Mouse (Mus musculus): ENCODE results near the gene Egfl7.

The Egfl7 gene

DNA sequence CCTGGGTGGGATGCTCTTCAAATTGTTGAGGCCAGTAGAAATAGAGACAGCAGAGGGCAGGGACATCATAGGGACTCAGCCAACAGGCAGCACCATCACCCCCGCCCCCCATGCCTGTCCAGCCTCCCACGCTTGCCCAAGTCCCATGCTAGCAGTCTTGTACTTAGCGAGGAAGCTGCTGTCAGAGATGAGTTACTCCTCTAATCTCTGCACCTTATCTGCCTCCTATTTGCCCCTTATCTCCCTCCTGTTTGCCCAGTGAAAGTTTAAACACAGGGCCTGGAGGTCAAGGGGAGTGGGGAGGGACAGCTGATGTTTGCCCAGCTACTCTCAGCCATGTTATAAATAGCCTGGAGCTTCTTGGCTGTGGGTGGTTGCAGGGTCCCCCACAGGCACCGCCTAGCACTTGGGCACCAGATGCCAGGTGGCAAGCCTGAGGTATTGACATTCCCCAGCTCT is 23.2 kb upstream of the Egfl7 start:
- in situ Hi-C loops (cut with MboI; ENCODE audit: low pct_unique_long_range_greater_than_20kb in 1 of 2, low sequenced_read_pairs in 2 of 2, unreplicated experiment in 1 of 2) = loop anchor here (25.0 kb wide), 2 partner anchors 244 to 394 kb away; partner anchors contain the start of gene Gpsm1 (in 1 of the 2)

DNA sequence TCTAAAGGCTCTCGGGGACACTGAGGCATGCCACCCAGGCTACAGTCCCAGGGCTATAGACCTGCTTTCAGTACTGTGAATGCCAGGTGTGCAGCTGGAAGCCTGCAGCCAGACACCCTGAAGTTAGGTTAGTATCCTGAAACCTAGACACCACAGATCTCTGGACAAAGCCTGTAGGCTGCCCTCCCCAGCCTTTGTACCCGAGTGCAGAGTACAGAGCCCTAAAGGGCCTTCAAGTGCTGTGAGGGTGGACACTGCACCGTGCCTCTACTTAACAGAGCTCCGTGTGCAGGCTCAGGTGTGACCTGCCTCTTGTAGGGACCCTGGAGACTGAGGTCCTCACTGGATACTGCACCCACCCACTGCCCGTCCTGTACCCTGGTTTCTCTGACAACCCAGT is 19.3 kb upstream of the Egfl7 start:
- in situ Hi-C loops (cut with MboI; ENCODE audit: low pct_unique_long_range_greater_than_20kb in 1 of 2, low sequenced_read_pairs in 2 of 2, unreplicated experiment in 1 of 2) = loop anchor here (5.0 to 25.0 kb wide), 5 partner anchors 108 to 398 kb away; partner anchors contain the start of genes Gpsm1 (in 2 of the 2) and Sec16a (in 1 of the 2)

DNA sequence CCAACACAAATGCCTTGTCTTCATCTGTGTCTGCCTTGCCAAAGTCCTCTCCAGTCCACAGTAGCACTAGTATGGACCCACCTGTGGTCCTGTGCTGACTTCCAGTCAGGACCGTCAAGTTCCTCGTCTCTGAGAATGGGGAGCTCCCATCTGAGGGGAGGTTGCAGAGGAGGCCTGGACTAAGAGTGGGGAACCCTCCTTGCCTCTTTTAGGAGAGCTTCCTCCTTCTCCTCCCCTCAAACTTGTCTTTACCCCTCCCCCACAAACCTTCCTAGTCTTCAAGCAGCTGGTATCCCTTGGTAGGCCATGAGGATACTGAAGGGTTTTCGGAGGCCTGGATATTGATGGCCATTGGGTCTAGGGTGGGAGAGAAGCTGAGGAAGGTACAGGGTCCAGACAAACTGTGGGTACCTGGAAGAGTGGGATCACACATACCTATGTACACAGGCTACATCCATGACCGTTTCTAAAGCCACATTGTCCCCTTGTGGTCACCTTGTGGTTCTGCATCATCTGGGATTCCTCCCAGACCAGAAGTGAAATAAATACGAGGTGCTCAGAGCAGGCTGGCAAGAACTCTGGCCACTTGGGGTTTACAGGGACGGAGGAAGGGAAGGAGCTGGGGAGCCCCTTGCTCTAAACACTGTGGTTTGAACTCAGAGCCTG is 18.3 kb upstream of the Egfl7 start:
- in situ Hi-C loops (cut with MboI; ENCODE audit: low pct_unique_long_range_greater_than_20kb in 1 of 2, low sequenced_read_pairs in 2 of 2, unreplicated experiment in 1 of 2) = loop anchor here (5.0 to 25.0 kb wide), 5 partner anchors 109 to 399 kb away; partner anchors contain the start of genes Gpsm1 (in 2 of the 2) and Sec16a (in 1 of the 2)

DNA sequence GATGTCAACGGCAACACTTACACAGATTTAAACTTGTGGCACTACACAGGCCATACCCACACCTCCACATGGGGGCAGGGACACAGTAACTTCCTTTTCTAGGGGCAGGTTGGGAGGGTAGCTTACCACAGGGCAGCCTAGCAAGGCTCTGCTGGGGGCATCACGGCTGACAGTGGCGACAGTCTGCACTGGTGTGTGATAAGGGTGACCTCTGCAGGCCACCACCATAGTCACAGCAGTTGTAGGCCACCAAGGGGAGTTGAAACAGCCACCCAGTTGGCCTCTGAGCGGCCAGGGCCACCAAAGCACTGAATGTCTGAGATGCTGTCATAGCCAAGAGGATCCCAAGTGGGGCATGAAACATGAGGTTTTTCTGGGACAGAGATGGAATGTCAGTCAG is 13.6 kb upstream of the Egfl7 start:
- in situ Hi-C loops (cut with MboI; ENCODE audit: low pct_unique_long_range_greater_than_20kb in 1 of 2, low sequenced_read_pairs in 2 of 2, unreplicated experiment in 1 of 2) = loop anchor here (25.0 kb wide), 2 partner anchors 254 to 404 kb away; partner anchors contain the start of gene Gpsm1 (in 1 of the 2)

DNA sequence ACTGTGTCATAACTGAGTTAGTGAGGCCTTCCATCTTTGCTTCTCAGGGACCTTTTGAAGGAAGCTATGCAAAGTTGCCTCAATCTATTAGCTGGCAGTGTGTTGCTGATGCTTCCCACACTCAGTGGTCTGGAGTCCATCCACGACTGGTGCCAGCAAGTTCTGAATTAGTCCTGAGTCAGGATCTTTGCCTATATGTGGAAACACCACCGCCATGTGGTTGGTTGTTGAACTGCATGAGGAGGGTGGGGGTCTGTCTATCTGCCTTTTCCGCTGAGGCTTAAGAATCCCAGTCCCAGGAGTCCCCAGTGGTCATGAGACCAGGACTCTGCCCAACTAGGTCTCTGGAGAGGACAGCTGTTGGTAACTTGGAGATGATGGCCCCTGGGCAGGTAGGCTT is 9.8 kb upstream of the Egfl7 start:
- in situ Hi-C loops (cut with MboI; ENCODE audit: low pct_unique_long_range_greater_than_20kb in 1 of 2, low sequenced_read_pairs in 2 of 2, unreplicated experiment in 1 of 2) = loop anchor here (25.0 kb wide), 2 partner anchors 258 to 408 kb away; partner anchors contain the start of gene Gpsm1 (in 1 of the 2)

DNA sequence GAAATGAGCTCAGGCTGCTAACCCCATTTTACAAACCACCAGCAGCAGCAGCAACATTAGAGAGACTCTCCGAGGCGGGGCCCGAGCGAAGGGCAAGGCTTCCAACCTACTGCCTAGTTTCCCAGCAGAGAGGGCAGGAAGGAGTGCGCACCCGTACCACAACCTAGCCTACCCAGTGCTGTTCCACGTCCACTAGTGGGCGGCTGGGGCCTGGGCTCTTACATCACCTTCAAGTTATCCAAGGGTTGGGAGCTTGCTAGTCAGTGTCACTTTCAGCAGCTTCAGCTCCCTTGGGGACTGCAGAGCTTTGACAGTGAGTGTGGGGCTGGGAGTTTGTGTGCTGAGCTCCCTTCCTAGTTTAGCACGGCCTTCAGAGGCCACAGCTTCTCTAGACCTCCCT is 8.4 kb upstream of the Egfl7 start:
- in situ Hi-C loops (cut with MboI; ENCODE audit: low pct_unique_long_range_greater_than_20kb in 1 of 2, low sequenced_read_pairs in 2 of 2, unreplicated experiment in 1 of 2) = loop anchor here (25.0 kb wide), 2 partner anchors 259 to 409 kb away; partner anchors contain the start of gene Gpsm1 (in 1 of the 2)

DNA sequence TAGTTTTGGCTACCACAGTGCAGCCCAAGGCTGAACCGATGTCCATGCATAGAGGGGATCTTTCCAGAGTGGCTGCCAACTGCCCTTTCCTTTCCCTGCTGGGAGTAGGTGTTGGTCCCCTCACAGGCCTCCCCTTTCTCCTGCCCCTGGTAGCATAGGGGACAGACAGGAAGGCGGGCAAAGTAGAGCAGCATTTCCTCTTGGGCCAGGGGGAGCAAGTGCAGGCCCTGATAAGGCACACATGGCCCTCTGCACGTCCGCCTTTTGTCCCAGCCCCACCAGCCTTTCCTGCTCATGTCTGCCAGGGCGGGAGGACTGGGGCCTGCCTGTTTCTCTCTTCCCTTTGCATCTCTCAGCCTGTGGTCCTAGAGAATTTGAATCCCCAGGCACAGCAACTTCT is 8.0 kb upstream of the Egfl7 start:
- in situ Hi-C loops (cut with MboI; ENCODE audit: low pct_unique_long_range_greater_than_20kb in 1 of 2, low sequenced_read_pairs in 2 of 2, unreplicated experiment in 1 of 2) = loop anchor here (25.0 kb wide), 2 partner anchors 260 to 410 kb away; partner anchors contain the start of gene Gpsm1 (in 1 of the 2)

DNA sequence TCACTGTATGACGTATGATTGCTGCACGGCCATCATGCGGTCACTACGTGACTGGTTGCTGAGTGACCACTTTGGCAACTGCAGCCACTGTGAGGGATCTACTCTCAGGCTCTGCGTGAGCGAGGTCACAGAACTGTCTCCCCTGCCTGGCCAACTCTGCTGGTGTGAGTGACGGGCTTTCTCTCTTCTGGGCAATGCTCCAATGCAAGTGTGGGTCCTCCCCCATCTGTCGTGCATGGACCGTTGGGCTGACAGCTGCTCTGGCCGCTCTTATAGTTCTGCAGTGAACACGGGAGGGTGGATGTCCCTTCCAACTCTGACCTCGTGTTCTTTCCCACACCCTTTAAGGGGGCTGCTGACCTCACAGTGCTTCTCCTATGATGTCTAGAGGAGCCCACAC is 6.4 kb upstream of the Egfl7 start:
- in situ Hi-C loops (cut with MboI; ENCODE audit: low pct_unique_long_range_greater_than_20kb in 1 of 2, low sequenced_read_pairs in 2 of 2, unreplicated experiment in 1 of 2) = loop anchor here (25.0 kb wide), 2 partner anchors 261 to 411 kb away; partner anchors contain the start of gene Gpsm1 (in 1 of the 2)

DNA sequence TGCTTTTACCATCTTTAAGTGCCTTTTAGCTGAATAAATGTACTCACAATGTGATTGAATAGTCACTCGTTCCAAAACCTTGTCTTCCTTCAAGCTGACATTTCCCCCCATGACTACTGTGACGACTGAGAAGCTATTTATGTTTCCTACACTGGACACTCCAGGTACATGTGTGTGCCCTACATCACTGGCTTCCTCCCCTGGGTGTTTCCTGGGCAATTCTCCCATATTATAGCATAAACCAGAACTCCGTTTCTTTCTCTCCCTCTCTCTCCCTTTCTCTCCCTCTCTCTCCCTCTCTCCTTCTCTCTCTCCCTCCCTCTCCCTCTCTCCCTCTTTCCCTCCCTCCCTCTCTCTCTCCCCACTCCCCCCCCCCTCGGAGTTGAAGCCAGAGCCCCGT is 6.0 kb upstream of the Egfl7 start:
- in situ Hi-C loops (cut with MboI; ENCODE audit: low pct_unique_long_range_greater_than_20kb in 1 of 2, low sequenced_read_pairs in 2 of 2, unreplicated experiment in 1 of 2) = loop anchor here (25.0 kb wide), 2 partner anchors 262 to 412 kb away; partner anchors contain the start of gene Gpsm1 (in 1 of the 2)

DNA sequence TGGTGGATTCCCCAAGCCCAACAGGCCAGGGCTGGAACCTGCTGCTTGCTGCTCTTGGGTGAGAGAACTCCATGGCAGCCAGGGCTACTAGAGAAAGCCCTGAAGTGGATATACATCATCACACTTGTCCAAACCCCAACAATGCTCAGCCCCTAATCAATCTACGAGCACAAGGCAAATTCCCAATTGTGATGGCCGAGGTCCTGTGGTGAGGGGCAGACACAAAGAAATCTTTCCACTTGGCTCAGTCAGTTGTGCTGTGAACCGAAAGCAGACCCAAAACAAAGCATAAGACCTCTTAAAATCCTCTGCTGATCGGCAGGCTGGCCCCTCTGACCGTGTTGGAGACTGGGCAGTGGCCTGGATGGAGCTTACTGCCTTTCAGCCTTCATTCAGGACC is 5.0 kb upstream of the Egfl7 start:
- in situ Hi-C loops (cut with MboI; ENCODE audit: low pct_unique_long_range_greater_than_20kb in 1 of 2, low sequenced_read_pairs in 2 of 2, unreplicated experiment in 1 of 2) = loop anchor here (25.0 kb wide), 2 partner anchors 263 to 413 kb away; partner anchors contain the start of gene Gpsm1 (in 1 of the 2)

DNA sequence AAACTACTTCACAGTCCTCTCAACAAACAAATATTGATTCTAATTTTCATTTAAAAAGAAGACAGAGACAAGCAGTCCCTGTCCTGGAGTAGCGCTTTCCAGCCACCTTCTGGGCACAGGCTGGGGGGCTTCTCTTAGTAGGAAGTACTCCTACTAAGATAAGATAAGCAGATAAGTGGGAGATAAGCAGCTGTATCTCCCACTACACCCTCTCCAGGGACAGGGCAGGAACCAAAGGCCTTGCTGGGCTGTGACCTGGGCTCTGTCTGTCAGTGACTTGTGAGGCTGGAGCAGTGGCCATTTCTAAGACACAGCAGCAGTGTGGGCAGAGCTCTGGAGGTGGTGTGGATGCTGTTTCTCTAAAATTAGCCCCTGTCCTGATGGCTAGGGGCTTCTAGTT is 4.4 kb upstream of the Egfl7 start:
- in situ Hi-C loops (cut with MboI; ENCODE audit: low pct_unique_long_range_greater_than_20kb in 1 of 2, low sequenced_read_pairs in 2 of 2, unreplicated experiment in 1 of 2) = no loop called here

DNA sequence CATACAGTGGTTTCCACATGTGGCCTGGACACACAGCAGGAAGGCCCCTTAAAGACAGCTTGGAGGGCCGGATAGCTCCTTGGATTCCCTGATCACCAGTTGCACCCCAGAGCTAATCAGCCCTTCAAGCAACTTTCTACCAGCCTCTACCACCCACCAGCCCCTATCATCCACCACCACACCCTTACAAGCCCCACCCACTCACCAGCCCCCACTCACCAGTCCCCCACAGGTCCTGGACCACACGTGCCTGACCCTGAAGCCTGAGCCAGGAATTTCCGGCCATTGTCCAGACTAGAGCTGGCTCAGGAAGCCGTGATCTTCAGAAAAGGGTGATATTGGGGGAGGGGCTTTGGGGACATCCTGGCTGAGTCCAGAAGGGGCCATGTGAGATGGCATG is 3.9 kb upstream of the Egfl7 start:
- in situ Hi-C loops (cut with MboI; ENCODE audit: low pct_unique_long_range_greater_than_20kb in 1 of 2, low sequenced_read_pairs in 2 of 2, unreplicated experiment in 1 of 2) = no loop called here

DNA sequence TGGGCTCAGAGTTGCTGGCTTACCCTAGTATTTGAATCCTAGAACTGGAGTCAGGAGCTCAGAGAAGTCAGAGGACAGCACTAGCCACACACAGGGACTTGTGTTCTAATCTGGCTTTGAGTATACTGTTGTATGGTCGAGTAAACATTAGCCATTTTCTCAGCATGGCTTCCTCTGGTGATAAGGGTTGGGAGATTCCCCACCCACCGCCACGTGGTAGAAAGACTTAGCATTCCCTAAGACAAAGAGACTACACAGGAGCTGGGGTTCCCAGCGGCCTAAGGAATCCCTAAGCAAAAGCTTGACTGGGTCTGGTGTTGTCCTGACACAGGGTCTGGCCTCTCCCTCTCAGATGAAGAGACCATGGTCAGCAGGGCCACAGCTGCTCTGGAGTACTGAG is 3.4 kb upstream of the Egfl7 start:
- in situ Hi-C loops (cut with MboI; ENCODE audit: low pct_unique_long_range_greater_than_20kb in 1 of 2, low sequenced_read_pairs in 2 of 2, unreplicated experiment in 1 of 2) = no loop called here

DNA sequence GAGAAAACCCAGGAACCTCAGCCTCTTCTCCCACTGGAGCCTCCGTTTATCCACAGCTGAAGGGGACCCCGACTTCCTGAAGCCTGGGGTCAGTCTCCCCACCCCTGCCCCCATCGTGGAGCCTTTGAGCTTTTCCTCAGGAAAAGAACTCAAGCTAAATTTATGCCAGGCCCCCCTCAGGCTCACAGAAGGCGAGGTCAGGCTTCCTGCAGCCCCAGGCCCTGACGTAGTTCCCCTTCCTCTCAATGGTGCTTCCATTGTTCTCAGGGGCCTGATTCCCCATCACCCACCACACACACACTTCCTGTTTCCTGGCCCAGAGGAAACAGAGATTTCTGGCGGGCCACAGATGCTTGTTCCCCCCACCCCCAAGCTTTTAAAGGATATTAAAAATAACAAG is 1.4 kb upstream of the Egfl7 start:
- in situ Hi-C loops (cut with MboI; ENCODE audit: low pct_unique_long_range_greater_than_20kb in 1 of 2, low sequenced_read_pairs in 2 of 2, unreplicated experiment in 1 of 2) = no loop called here

DNA sequence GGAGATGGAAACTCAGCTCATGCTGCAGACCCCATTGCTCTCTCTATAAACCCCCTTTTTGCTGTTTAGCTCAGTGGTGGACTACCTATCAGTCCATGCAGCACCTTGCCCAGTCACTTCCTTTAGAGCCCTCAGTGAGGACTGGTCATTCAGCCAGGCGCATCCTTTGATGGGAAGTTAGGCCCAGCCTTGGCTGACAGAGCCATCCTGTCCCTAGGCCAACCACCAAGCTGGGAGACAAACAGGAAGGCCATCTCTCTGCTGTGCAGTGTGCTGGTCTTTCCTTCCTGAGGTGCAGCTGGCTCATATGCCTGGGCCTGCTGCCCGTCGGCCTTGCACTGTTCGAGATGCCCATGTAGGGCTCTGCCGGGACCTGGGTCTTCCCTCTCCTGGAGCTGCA is 937 bp downstream of the Egfl7 start:
- in situ Hi-C loops (cut with MboI; ENCODE audit: low pct_unique_long_range_greater_than_20kb in 1 of 2, low sequenced_read_pairs in 2 of 2, unreplicated experiment in 1 of 2) = no loop called here

DNA sequence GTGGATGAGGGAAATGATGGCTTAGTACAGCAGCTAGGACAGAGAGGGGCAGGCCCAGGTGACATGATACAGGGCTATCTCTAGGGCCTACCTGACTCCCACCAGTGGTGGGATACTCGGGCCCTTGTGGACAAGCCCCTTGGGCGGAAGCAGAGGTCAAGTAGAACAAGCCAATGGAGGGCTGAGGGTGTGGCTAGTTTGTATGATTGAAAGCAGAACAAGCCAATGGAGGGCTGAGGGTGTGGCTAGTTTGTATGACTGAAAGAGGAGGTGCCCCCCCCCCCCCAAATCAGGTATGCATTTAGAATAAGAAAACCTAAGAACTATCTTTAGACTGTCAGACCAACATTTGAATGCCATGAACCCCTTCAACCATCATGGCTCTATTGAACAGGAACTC is 2.4 kb downstream of the Egfl7 start:
- in situ Hi-C loops (cut with MboI; ENCODE audit: low pct_unique_long_range_greater_than_20kb in 1 of 2, low sequenced_read_pairs in 2 of 2, unreplicated experiment in 1 of 2) = no loop called here

DNA sequence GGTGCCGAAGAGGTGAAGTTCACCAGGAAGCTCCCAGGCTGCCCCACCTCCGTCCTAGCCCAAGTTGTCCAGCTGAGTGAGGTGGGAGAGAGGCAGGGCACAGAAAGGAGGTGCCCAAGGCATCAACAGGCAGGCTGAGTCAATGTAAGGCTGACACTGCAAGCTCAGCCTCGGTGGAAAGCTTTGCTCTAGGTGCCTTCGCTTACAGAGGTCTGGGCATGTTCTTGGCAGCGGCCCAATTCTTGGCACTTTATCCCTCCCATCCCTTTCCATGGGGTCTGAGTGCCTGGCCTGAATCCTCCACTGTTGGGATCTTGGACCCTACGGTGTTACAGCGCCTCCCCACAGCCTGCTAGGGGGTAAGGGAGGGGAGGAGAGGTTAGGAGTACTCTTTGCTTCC is 2.9 kb downstream of the Egfl7 start:
- in situ Hi-C loops (cut with MboI; ENCODE audit: low pct_unique_long_range_greater_than_20kb in 1 of 2, low sequenced_read_pairs in 2 of 2, unreplicated experiment in 1 of 2) = no loop called here

DNA sequence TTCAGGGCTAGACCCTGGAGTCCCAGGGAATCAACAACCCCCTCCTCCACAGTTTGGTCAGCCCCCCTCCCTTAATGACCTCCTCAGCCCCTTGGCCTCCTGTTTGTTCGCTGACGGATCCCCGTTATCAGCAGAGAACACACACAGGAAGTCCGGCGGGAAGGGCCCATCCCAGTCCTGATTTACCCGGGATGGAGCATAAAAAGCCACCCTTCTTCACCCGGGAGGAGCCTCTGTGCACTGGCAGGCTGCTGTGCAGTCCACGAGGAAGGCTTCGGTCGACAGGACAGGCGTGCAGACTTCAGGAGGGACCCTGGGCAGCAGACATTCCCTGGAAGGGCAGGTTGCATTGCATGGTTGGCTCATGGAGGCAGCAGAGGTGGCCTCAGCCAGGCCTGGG is 3.8 kb downstream of the Egfl7 start:
- in situ Hi-C loops (cut with MboI; ENCODE audit: low pct_unique_long_range_greater_than_20kb in 1 of 2, low sequenced_read_pairs in 2 of 2, unreplicated experiment in 1 of 2) = no loop called here

DNA sequence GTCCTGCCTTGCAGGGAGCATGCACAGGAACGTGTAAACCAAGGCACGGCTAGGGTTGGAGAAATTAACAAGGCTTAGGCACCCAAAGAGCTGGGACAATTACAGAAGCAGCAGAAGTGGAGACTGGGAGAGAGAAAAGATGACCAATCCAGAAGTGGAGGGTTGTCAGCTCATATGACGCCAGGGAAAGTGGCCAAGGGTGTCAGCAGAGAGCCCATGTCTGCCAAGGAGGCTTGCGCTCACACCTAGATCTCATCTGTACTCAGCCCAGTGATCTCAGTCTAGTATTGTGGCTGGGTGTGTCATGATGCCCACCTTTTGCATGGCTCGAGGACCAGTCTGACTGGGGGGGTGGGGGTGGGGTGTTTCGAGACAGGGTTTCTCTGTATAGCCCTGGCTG is 5.9 kb downstream of the Egfl7 start:
- in situ Hi-C loops (cut with MboI; ENCODE audit: low pct_unique_long_range_greater_than_20kb in 1 of 2, low sequenced_read_pairs in 2 of 2, unreplicated experiment in 1 of 2) = no loop called here
